Mouse (Mus musculus) kidney, adult 2 months (tissue): ENCODE measurements around the gene Kmt2c.

ENCODE experiments used
- CTCF ChIP-seq: fragments of 200-500 bp; conservative IDR thresholded peaks from 2 replicates; pipeline ENCODE4 v1.5.1; 2011; ENCODE audit warnings: low read depth, mild to moderate bottlenecking, control low read depth, low read length, moderate library complexity, mixed read lengths; ENCODE audit not compliant: insufficient read depth, insufficient read length
- POLR2A ChIP-seq: fragments of 200-500 bp; IDR thresholded peaks from one replicate; pipeline ENCODE4 v1.6.1; 2011; ENCODE audit warnings: low read depth, low read length, control low read depth

- TF ChIP-seq CTCF, result no peak
- no peak for TF ChIP-seq POLR2A
These were observed 41.8 kb upstream of the Kmt2c start for GRCm38 (mm10) chr5:25540412-25540811.
